Mouse (Mus musculus): Measurements from ENCODE around the gene Mief2. TPM values are rescaled to one million over a fixed set of nuclear protein-coding genes. Genes with fewer than 3 reads are reported as not detected.

Mief2 gene
- polyA plus RNA-seq, 1 experiment from 2014 or later, result 4.5 TPM

DNA sequence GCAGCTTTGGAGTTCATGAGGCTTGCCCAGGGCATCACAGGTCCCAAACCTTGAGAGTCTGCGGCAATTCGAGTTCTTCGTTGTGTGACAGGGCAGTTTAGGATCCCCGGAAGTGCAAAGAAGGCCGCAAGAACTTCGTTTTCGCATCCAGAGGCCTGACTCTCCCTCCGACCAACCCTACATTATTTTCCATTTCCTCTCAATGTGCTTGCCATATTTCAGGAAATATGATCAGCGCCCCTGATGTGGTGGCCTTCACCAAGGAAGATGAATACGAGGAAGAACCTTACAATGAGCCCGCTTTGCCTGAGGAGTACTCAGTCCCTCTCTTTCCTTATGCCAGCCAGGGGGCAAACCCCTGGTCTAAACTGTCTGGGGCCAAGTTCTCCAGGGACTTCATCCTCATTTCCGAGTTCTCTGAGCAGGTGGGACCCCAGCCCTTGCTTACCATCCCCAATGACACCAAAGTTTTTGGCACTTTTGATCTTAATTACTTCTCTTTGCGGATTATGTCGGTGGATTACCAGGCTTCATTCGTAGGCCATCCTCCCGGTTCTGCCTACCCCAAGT is 49.7 kb downstream of the Mief2 start:
- Histone ChIP-seq H3K9ac (replicated peaks) (peak overlapping the region; percentile 90), H3K9me3 (ENCODE audit: low read length) (no peaks in the 10 kb centered on the region), H3K36me3 (replicated peaks; ENCODE audit: insufficient read depth, low read length) (no peaks in the 10 kb centered on the region; the same call in none of the 2 replicates), H3K4me2 (ENCODE audit: low read depth, low read length) (peak overlapping the region; percentile 82), H3K4me1 (ENCODE audit: insufficient read depth) (peaks cover 64% of the 10 kb centered on the region), H3K27ac (ENCODE audit: low read depth) (peak overlapping the region; percentile 89), H3K4me3 (ENCODE audit: low read depth, low read length) (peak overlapping the region; percentile 84), H3K27me3 (ENCODE audit: insufficient read depth, low read length) (no peaks in the 10 kb centered on the region)
- TF ChIP-seq EP300 (IDR thresholded peaks at IDR 0.05; ENCODE audit: low read depth) (no peak), CTCF (IDR thresholded peaks at IDR 0.05; ENCODE audit: low read depth) (no peak)
- ATAC-seq, result no peak
- 22% methylated on average over 16 of the region's 16 CpGs for WGBS (ENCODE audit: insufficient replicate concordance)
- DNase-seq, result no peak

DNA sequence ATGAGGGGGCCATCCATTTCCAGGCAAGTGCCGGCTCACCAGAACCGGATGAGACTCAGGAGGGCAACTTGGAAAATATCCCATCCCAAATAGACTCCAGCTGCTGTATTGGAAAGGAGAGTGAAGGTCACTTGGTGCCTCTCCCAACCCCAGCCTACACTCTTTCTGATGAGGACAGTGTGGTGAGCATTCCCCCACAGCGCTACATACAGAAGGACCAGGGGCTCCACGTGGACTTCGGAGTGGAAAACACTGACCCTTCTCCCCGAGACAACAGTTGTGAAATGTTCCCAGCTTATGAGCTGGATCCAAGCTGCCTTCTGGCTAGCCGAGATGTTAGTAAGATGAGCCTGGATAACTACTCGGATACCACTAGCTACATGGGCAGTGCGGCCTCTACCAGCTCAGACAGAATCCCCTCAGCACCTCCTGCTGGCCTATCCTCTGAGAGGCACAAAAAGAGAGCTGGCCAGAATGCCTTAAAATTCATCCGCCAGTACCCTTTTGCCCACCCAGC is 51.5 kb downstream of the Mief2 start:
- DNase-seq, result no peak
- no peak for ATAC-seq
- peaks cover 12% of the 10 kb centered on the region for H3K36me3 ChIP-seq (replicated peaks; ENCODE audit: insufficient read depth, low read length)
- WGBS (ENCODE audit: insufficient replicate concordance), result 78% methylated on average over 10 of the region's 10 CpGs
- H3K9ac ChIP-seq (replicated peaks), result peak overlapping the region; percentile 57
- 0 out of 2 replicates have a peak, but pooled peaks have one; percentile 3 for TF ChIP-seq CTCF (IDR thresholded peaks at IDR 0.05; ENCODE audit: low read depth)
- TF ChIP-seq EP300 (IDR thresholded peaks at IDR 0.05; ENCODE audit: low read depth), result no peak
- peak overlapping the region; percentile 82 for H3K4me2 ChIP-seq (ENCODE audit: low read depth, low read length)
- no peaks in the 10 kb centered on the region for H3K27me3 ChIP-seq (ENCODE audit: insufficient read depth, low read length)
- H3K4me1 ChIP-seq (ENCODE audit: insufficient read depth), result peaks cover 62% of the 10 kb centered on the region
- no peaks in the 10 kb centered on the region for H3K9me3 ChIP-seq (ENCODE audit: low read length)
- no peak overlapping the region for H3K27ac ChIP-seq (ENCODE audit: low read depth)
- H3K4me3 ChIP-seq (ENCODE audit: low read depth, low read length), result peak overlapping the region; percentile 39

Small RNAs within 50 kb of the gene (microRNA-seq; reads per million reads assigned to microRNA genes)
- 7.3 reads per million, percentile 14 among the genes with 10 or more reads in this experiment for gene Mir5100

Other genes starting within 250 kb of the Mief2 start
- 16.7 and 19.1 TPM in 2 replicates for gene Alkbh5, start 192.0 kb upstream of the Mief2 start, polyA plus RNA-seq (2015; fragmentation: Nextera tagmentation; extraction: Ambion mirVana)
- 4.2 and 4.6 TPM in 2 replicates for gene Llgl1, start 28.7 kb upstream of the Mief2 start, polyA plus RNA-seq (2015; fragmentation: Nextera tagmentation; extraction: Ambion mirVana)
- gene Flii, start 1.1 kb upstream of the Mief2 start, polyA plus RNA-seq (2015; fragmentation: Nextera tagmentation; extraction: Ambion mirVana), result 23.3 and 23.4 TPM in 2 replicates
- gene Top3a, start 49.0 kb downstream of the Mief2 start, polyA plus RNA-seq (2015; fragmentation: Nextera tagmentation; extraction: Ambion mirVana), result 2.5 and 3.2 TPM in 2 replicates
- 1.9 and 2.0 TPM in 2 replicates for gene Smcr8, start 49.1 kb downstream of the Mief2 start, polyA plus RNA-seq (2015; fragmentation: Nextera tagmentation; extraction: Ambion mirVana)
- gene Shmt1, start 83.3 kb downstream of the Mief2 start, polyA plus RNA-seq (2015; fragmentation: Nextera tagmentation; extraction: Ambion mirVana), result 100 and 103 TPM in 2 replicates
- 16.4 TPM in 2 replicates for gene Dhrs7b, start 102.2 kb downstream of the Mief2 start, polyA plus RNA-seq (2015; fragmentation: Nextera tagmentation; extraction: Ambion mirVana)
- gene Tmem11, start 150.9 kb downstream of the Mief2 start, polyA plus RNA-seq (2015; fragmentation: Nextera tagmentation; extraction: Ambion mirVana), result 26.7 and 28.8 TPM in 2 replicates
- 6.0 and 6.2 TPM in 2 replicates for gene Natd1, start 186.4 kb downstream of the Mief2 start, polyA plus RNA-seq (2015; fragmentation: Nextera tagmentation; extraction: Ambion mirVana)
- gene Map2k3, start 203.6 kb downstream of the Mief2 start, polyA plus RNA-seq (2015; fragmentation: Nextera tagmentation; extraction: Ambion mirVana), result 61.7 and 66.5 TPM in 2 replicates

All from liver, postnatal 0 days (tissue).